Mouse (Mus musculus) left cerebral cortex, adult 11 months (tissue): Measurements from ENCODE around the gene Olfr707.
"Not testable (repeated sequence)": the region's sequence is repeated elsewhere in the genome, so short reads cannot be mapped to it uniquely, and the experiment has no call there.

Source experiments
- DNase-seq: peaks from one replicate; pipeline ENCODE4 v3.0.0; 2022; ENCODE audit warnings: low spot score

Gene Olfr707

DNA sequence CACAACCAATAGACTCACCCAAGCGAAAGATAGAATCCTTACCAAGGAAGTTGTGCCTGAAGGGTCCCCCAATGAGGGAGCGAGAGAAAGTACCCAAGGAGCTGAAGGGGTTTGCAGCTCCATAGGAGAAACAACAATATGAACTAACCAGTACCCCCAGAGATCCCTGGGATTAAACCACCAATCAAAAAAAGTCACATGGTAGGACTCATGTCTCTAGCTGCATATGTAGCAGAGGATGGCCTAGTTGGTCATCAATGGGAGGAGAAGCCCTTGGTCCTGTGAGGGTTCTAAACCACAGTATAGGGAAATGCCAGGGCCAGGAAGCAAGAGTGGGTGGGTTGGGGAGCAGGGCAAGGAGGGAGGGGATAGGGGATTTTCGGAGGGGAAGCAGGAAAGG lies at the start of gene Olfr707:
Gene Olfr707 (minus strand): TSS at position 101 of the 400 bp plus-strand sequence.
- DNase-seq, result not testable (repeated sequence)

DNA sequence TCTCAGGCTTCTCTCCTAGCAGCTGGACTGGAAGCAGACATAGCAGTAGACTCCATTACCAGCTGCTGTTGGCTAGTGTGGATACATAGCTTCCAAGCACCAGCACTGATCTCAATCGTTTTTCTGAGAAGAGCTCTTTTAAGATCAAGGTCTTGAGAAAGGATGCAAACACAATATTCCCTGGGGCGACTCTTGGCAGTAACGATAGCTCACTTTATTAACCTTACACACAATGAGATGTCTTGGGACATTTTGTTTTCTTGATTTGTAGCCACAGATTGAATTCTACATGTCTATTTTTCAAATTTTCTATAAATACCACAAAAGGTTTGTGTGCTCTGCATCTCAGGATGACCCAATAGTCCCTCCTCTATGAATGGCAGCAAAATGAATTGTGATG lies 47.2 kb upstream of the Olfr707 start, which contains the start of gene Olfr710:
Gene Olfr710 (minus strand): TSS at position 101 of the 400 bp plus-strand sequence.
- no peak for DNase-seq

DNA sequence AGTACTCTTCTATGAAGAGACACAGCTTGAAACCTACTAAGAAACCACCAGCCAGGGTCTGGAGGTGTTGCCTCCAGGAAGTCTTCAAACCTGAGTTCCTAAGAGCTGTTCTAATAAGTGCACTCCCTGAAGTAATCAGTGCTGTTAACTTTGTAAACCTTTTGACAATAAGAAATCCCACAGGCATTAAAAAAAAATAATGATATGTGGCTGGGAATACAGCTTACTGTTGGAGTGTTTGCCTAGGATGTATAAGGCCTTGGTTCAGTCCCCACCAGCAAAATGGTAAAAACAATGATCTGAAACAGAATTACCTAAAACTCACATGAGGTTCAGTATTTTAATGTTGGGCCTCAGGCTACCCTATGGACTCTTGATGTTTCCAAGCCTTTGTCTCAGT lies 31.1 kb upstream of the Olfr707 start, which contains the start of gene Olfr709-ps1:
Gene Olfr709-ps1 (minus strand): TSS at position 101 of the 400 bp plus-strand sequence.
- no peak for DNase-seq

DNA sequence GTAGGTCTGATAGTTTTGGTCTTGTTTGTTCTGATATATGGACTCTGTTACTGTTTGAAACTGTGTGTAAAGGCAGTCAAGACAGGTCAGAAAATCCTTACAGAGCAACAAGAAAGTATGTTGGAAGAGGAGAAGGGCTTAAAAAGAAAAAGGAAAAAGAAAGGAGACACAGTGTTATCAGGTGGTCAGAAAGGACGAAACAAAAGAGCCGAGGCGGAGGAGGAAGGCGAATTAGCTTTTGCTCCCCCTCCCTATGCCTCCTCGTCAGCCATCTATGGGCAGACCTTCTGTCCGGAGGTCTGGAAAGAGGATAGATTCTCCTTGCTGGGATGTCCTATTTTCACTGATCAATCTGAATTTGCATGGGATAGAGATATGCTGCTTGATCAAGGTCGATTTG lies 19.9 kb upstream of the Olfr707 start:
- not testable (repeated sequence) for DNase-seq

DNA sequence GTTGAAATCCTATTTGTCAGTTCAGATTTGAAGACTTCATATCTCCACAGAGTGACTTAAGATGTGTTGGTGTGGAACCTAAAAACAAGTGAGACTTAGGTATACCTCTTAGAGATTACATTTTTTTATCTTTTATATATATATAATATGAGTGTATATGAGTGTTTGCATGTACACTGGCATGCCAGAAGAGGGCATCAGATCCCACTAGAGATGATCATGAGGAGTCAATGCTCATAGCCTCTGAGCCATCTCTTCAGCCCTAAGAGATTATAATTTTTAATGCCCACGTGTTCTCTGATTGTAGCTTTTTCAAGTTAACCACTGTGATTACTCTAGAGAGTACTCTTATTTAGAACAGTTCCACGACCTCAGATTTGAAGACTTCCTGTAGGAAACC lies 6.6 kb upstream of the Olfr707 start, which contains the start of gene Olfr1532-ps1:
Gene Olfr1532-ps1 (plus strand): TSS at position 326 of the 400 bp plus-strand sequence.
- DNase-seq, result no peak

DNA sequence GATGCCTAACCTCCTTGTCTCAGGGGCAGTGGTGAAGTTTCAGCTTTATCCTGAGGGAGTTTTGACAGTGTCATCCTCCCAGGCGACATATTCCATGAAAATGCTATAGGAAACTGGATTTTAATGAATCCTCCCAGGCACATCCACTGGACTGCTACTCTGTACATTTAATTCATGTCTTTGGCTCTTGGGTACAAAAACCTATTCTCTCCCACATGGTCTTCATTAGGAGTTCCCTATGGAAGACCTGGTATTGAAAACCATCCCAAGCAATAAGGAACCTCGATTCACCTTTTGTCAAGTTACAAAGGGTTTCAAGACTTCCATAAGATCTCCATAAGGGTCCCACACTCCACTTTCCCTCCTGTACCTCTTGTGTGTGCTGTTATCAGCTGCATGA lies 13.0 kb downstream of the Olfr707 start, which contains the start of gene Olfr706:
Gene Olfr706 (minus strand): TSS at position 101 of the 400 bp plus-strand sequence.
- no peak for DNase-seq

DNA sequence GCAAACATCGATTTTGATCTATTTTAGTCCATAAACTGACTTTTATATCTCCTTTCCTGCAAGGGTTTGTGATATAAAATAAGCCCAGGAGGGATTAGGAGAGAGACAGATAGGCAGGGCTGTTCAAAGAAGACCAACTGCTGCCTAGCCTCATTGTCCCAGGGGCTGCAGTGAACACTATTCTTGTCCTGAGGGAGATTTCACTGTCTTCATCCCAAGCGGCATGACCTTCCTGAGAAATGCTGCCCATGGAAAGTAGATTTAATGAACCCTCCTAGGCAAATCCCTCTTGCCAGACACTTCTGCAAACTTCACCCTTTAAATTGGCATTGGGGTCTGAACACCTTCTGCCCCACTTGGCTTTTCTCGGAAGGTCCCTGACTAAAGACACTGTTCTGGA lies 24.2 kb downstream of the Olfr707 start, which contains the start of gene Olfr705:
Gene Olfr705 (minus strand): TSS at position 101 of the 400 bp plus-strand sequence.
- no peak for DNase-seq

DNA sequence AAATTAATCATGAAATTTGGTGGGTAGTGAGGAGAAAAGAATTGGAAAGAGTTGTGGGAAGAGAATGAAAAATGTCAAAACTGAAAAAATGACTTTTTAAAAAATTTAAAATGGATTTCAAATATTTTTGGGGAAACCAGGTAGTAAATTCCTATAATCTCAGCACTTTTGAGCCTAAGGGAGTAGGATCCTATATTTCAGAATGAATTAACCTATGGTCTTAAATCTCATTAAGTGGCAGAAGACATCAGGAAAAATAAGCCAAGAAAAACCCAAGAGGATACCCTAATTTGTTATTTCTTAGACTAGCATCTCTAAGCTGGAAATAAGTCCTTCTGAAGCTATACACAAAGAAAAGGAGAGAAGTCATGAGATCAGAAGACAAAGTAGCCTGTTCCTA lies 38.2 kb downstream of the Olfr707 start, which contains the start of gene Olfr704:
Gene Olfr704 (plus strand): TSS at position 301 of the 400 bp plus-strand sequence.
- DNase-seq, result no peak

DNA sequence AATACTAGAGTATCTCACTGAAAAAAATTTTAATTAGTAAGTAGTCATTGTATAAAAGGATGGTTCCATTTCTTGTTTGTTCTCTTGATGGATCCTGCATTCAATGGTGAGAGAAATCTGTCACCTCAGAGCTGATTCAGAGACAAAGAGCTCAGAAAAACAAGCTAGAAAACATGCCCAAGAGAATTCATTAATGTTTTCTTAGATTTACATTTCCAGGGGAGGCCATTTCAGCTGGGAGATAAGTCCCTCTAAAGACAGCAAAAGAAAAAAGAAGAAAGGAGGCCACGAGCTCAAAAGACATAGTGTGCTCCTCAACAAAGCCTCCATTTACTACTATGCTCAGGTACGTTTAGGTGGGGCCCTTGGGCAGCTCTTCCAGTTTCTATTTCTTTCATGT lies 58.0 kb downstream of the Olfr707 start, which contains the start of gene Olfr703:
Gene Olfr703 (plus strand): TSS at position 301 of the 400 bp plus-strand sequence.
- DNase-seq, result no peak
